Mouse (Mus musculus): ENCODE data around the gene Nmt1. TPM values are rescaled to one million over a fixed set of nuclear protein-coding genes. Genes with fewer than 3 reads are reported as not detected.
A peak's percentile ranks its signal among the peaks of the same experiment; 100 is the strongest.

The Nmt1 gene
- total RNA-seq, 2 experiments from 2014 or later, result 44.9 to 54.1 TPM

DNA sequence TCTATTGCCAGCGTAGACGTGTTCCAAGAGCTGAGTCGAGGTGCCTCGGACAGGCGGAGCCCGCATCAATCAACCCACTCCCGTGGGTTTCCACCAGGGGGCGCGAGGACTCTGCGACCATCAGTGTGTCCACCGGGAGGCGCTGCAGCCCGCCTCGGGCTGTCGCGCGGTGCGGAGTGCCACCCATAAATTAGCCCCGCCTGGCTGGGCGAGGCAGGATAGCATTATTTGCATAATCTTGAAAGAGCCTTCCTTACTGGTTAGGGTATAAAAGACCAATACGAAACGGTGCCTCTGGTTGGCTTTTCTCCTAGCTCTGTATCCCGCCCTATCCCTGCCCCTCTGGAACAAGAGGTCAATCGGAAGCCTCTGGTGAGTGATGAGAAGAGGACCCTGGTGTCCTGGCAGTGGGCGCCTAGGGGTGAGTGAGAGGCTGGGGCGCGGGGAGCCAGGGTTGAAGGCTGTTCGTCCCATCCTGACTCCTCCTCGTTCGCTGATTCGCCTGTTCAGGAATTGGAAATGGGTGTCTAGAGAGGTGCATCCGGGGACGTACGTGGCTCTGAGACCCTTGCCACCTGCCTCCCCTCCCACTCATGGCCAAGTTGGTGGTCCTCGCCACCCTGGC lies 74.8 kb downstream of the Nmt1 start:
- peak; percentile 88 for ATAC-seq (replicated peaks; ENCODE audit: poor library complexity, severe bottlenecking)

- no peak for ATAC-seq (replicated peaks; ENCODE audit: poor library complexity, severe bottlenecking)
These were observed 75.6 kb downstream of the Nmt1 start for GRCm38 (mm10) chr11:103103621-103104020.

GRCm38 (mm10) chr11:103104469-103104868 lies 76.5 kb downstream of the Nmt1 start:
- no peak for ATAC-seq (replicated peaks; ENCODE audit: poor library complexity, severe bottlenecking)

GRCm38 (mm10) chr11:103105180-103105725 lies 77.3 kb downstream of the Nmt1 start:
- no peak for ATAC-seq (replicated peaks; ENCODE audit: poor library complexity, severe bottlenecking)

DNA sequence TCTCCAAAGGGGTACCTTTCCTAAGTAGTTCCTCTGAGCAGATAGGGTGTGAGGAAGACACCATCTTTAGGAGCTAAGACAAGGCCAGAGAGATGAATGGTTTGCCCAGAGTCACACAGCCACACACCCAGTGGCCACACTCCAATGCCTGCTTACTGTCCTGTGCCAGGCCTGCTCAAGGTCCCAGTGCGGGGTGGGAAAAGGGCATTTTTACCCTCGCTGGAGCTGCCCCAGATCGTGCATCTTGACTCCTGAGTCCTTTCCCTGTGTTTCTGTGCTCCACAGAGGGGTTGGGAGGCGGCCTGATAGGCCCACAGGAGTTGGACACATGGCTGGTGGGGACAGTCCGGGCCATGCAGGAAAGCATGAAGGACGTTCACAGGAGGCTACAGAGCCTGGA lies 77.8 kb downstream of the Nmt1 start:
- no peak for ATAC-seq (replicated peaks; ENCODE audit: poor library complexity, severe bottlenecking)

- no peak for ATAC-seq (replicated peaks; ENCODE audit: poor library complexity, severe bottlenecking)
These were observed 78.4 kb downstream of the Nmt1 start for GRCm38 (mm10) chr11:103106386-103106785.

GRCm38 (mm10) chr11:103111301-103111700 lies 83.3 kb downstream of the Nmt1 start:
- no peak for ATAC-seq (replicated peaks; ENCODE audit: poor library complexity, severe bottlenecking)

DNA sequence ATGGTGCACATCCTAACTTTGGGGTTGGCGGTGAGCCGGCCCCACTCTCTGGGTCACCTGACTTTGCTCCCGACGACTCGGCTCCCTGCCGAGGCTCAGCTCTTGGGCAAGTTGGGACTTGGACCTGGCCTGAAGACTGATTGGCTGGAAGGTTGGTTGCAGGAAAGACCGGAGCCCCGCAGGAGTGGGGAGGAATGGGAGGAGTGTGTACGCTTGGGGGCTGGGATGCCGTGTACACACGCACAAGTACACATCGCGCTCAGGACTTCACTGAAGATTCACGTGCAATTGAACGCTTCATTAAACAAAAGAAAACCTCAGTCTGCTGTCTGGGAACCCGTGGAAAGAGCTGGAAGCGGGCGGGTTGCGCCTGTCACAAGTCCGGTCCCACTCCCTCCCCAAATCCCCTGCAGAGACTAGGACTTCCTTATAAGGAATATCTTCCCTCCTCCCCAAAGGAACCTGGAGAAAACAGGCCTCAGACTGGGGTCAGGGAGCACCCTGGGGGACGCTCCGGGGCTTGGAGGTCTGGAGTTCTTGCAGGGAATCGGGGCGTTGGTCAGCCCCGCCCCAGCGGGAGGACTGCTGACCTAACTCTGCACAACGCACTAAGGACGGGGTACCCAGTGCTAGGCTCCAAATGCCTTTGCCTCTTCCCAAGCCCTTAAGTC lies 84.0 kb downstream of the Nmt1 start:
- ATAC-seq (replicated peaks; ENCODE audit: poor library complexity, severe bottlenecking), result no peak

GRCm38 (mm10) chr11:103112552-103112912 lies 84.5 kb downstream of the Nmt1 start:
- ATAC-seq (replicated peaks; ENCODE audit: poor library complexity, severe bottlenecking), result no peak

DNA sequence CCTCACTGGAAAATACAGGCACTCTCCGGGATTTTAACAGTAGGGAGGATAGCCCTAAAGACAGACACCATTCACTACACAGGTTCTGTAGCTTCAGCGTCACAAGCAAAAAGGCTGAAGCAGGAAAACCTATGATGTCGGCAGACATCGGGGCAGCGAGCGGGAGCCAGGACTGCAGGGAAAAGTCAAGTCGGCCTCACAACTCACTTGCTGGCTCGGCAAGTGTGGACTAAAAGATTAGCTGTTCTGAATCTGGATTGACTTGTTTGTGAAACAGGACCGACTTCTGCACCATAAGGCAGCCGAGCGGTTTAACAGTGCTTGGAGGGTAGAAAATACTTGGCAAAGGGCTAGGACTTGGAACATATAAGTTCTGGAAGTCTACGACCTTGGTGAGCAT lies 85.0 kb downstream of the Nmt1 start:
- no peak for ATAC-seq (replicated peaks; ENCODE audit: poor library complexity, severe bottlenecking)

DNA sequence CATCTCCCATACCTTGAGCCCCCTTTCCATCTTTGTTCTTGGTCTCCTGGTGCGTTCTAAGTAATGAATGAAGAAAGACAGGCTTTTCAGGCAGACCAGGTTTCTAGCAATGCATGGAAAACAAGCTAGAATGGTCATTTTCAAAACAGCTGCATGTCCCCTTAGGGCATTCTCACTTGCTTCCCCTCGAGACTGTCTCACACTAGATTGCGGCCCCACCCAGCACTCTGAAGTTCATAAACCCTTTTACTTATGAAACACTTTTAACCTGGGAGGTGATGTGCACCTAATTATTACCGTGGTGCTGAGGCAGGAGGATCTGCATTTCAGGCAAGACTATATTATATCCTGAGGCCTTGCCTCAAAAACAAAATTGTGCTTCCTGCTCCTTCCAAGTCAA lies 85.8 kb downstream of the Nmt1 start:
- no peak for ATAC-seq (replicated peaks; ENCODE audit: poor library complexity, severe bottlenecking)

- no peak for ATAC-seq (replicated peaks; ENCODE audit: poor library complexity, severe bottlenecking)
These were observed 86.4 kb downstream of the Nmt1 start for GRCm38 (mm10) chr11:103114270-103114943.

DNA sequence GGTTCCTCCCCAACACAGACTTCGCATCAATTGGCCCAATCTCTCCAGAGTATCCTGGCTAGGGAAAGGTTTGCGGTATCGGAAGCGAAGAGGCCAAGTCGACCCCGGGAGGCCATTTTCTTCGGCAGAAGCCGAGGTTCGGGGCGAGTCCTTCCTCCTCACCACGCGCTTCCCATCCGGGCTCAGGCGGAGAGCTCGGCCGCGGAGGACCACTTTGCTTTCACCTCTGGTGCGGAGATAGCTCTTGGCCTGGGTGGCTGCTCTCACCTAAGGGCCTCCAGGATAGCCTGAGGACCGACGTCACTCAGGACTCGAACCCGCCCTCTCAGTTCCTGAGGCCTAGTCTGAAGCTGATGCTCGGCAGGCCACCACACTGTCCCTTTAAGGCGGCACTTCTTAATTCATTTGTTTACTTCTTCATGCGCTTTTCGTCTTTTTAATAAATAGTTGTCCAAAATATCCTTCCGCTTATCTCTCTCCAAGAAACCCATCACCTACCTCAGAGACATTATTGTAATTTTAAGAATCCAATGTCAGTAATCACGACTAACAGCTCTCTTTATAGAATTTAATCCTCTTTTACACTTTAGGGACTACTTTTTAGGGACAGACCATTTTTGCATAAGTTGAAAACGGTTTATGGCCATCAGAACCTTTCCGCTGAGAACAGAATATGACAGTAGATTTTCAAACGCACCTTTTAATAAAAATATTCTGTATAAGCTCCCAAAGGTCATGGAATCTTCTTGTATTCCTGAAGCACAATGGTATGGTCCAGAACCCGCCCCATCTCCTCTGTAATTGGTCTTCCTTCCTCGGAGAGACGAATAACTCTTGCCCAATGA lies 87.4 kb downstream of the Nmt1 start:
- ATAC-seq (replicated peaks; ENCODE audit: poor library complexity, severe bottlenecking), result peak; percentile 38

DNA sequence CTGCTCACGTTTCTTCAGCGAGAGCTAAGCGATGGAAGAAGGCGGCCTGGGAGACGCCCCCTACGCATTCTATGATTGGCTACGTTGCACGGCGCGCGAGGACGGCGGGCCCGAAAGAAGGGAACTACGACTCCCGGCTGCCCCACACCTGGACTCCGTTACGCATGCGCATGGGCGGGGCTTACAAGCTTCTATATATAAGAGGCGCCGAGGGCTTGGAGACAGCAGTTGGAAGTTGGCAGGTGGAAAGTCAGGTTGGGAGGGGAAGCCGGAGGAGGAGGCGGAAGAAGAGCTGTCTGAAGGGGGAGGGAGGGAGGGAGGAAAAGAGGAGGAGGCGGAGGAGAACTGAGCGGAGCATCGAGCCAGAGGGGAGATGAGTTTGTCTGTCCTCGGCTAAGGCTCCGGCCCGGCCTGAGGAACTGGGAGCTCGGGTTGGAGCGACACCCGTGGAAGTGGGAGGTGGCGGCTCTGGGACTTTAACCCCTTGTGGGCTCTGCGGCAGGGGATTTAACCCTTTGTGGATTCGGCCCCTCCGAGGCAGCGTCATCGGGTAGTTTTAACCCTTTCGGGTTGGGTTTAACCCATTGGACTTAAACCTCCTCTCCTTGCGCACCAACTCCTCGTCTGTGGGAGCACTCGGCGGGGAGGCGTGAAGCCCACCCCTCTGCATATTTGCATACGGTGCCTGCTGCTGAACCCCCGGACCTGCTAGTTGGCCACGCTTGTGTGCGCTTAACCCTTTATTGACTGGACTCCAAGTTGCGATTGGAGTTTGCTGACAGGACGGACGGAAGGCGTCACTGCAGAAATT lies 88.2 kb downstream of the Nmt1 start, which contains the start of gene Hexim1:
Gene Hexim1 (plus strand): TSS at position 224 of the 811 bp plus-strand sequence.
- ATAC-seq (replicated peaks; ENCODE audit: poor library complexity, severe bottlenecking), result peak; percentile 76

DNA sequence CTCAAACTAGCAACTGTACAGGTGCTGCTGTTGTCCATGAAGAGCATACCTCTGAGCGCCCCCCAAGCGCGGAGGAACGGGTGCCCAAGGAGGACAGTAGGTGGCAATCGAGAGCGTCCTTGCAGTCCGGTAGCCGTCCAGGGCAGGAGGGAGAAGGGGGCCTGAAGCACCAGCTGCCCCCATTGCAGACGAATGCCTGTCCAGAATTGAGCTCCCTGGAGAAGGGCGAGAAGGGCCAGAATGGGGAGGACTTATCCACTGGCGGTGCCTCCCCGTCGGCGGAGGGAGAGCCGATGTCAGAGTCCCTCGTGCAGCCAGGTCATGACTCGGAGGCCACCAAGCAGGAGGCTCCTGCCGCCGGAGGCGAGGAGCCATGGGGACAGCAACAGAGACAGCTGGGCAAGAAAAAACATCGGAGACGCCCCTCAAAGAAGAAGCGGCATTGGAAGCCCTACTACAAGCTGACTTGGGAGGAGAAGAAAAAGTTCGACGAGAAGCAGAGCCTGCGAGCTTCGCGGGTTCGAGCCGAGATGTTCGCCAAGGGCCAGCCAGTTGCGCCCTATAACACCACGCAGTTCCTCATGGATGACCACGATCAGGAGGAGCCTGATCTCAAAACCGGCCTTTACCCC lies 89.1 kb downstream of the Nmt1 start:
- peak; percentile 27 for ATAC-seq (replicated peaks; ENCODE audit: poor library complexity, severe bottlenecking)

- ATAC-seq (replicated peaks; ENCODE audit: poor library complexity, severe bottlenecking), result no peak
These were observed 89.6 kb downstream of the Nmt1 start for GRCm38 (mm10) chr11:103117591-103118009.

All from granulocyte monocyte progenitor cell, adult 5-6 weeks (primary cell).